Mouse (Mus musculus) c-Kit-positive CD71-positive TER-119-positive erythroid progenitor cells, embryonic 14.5 days (primary cell): ENCODE data around the gene Phldb2.

Source experiments
- DNase-seq: peaks from one replicate; pipeline ENCODE4 v3.0.0-alpha.2; 2013; ENCODE audit warnings: low spot score

The Phldb2 gene

DNA sequence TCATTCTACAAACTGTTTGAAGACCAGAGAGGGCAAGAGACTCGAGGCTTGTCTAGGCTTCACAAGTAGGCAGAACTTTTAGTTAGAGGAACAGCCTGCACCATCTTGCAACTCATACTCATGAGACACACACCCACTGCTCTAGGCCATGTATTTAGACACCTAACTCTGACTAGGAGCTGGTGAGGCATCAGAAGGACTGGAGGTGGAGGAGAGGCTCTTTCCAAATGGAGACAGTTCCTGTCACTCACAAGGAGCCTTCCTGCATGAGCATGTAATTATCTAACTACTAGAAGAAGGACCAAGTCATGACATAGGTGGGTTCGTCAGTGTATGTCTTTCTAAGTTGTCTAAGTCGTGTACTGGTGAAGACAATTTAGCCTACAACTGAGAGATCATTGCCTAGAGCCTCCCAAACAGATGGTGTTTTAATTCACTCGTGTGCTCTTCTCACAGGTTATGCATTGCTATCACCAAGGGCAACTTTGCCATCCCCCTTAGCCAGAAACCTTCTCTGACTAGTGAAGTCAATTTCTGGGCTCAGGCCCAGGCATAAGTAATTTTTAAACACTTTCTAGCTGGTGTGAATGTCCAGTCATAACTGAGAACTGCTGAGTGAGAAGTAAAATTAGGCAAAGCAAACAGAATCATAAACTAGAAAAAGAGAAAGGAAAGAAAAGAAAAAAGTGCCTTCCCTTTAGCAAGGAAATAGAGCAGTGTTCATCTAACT, 62.8 kb downstream of the Phldb2 start:
- DNase-seq = no peak

DNA sequence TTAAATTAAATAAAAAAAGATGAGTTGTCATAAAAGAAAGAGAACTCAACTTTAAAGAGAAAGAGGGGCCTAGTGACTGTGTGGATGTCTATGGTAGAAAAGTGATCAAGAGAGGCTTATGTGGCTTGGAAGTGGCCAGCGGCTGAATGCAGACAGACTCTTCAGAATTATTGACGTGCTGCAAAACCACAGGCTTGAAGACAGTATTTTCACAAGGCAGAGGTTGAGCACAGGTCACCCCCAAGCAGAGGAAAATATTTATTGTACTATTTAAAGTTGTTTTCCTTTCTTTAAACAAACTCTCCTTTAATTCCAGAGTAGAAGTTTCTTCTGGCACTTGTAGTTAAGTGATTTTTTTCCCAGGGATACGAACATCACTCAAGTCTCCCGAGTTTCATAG, 63.8 kb downstream of the Phldb2 start:
- DNase-seq = no peak

DNA sequence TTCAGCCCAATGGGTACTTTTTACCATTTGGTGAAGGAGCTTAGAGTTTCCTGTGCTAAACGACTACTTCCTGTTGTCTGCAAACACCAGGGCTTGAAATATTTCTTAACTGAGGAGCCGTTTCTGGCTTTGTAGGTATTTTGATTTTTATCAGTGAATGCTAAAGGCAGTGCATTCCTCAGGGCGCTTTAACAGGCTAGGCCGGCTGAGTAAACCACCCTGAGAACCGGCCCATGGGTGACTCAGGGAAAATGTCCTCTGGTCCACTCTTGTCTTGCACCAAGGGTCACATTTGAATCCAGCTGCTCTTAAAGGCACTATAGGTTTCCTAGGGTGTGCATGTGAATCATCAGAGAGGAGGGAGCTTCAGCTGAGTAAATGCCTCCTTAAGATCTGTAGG, 66.8 kb downstream of the Phldb2 start:
- DNase-seq = no peak

DNA sequence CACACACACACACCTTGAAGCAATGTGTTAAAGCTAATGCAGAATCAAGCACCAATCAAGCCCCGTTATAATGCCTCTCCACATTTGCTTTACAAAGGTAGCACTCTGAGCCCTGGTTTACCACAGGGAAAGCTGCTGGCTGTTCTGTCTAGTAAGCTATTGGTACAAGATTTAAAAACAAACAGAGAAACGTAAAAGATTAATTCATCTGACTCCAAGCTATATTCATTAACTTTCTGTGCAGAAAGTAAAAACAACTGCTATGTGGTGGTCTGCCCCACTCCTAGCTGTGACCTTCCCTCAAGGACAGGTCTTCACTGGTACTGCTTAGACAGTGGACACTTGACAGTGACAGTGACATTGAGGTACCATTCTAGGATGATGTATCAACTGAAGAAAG, 69.2 kb downstream of the Phldb2 start:
- no peak for DNase-seq

DNA sequence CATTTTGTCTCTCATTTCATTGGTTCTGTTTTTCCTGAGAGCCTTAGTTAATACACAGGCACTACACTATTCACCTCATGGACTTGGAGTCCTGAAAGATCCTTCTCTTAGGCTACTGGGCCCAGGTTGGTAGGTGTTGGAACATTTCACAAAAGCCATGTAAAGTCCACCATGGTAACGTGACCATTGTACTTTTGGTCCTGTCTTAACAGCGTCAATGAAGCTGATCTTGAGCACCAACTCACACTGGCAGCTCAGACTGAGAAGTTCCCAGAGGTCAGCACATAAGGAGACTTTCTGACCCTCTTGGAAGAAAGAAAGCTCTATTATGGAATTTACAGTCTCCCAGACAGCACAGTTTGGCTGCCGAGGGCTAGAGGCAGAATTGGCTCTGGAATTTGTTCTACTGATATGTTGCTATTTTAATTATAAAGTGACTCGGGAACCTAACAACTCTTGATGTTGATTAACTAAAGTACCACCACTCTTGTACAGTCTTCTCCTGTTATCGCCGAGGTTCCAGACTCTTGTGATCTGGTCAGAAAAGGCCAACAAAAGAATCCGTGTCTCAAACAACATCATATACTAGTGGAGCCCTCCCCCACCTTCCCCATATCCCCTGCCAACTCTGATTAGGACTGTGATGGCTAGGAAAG, 72.1 kb downstream of the Phldb2 start:
- DNase-seq = no peak

DNA sequence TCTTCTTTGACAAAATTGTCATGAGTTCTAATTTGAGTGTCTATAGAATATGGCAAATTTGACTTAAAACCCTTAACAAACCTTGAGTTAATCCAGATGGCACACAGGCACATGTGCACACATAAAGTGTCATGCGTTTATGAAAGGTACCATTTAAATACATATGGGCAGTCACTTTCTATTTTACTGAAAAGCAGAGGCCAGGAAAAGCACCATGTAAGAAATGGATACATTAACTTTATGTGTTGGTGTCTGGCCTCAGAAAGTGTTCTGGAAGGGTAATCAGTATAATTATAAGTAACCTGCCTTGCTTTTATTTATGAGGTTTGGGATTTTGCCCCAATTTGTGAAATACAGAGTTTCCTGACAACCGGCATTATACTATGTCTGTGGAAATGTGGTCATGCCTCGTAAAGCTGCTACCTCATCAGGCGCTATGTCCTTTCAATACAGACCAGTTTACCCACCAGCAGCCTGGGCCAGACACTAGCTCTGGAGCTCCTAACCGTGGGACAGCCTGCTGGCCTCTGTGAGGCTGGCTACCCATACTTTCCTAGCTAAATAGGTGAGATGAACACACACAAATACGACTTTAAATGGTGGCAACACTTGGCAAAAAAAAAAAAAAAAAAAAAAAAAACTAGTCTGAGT, 73.2 kb downstream of the Phldb2 start:
- no peak for DNase-seq

DNA sequence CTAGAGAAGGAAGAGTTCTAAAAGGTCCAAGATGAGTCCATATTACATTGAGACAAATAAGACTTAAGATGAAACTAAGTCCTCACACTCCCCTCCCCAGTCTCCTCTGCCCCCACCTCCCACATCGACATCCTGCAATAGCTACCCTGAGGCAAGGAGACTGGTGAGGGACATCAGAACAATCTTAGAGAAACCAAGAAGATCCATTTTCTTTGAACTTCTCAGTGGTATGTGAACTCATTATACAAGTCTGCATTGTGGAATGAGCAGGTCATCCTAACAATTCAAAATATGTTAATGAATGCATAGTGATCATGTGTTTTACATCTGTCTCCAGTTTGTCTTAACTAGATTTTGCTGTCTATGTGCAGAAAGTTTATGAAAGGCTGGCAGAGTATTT, 75.7 kb downstream of the Phldb2 start:
- no peak for DNase-seq

DNA sequence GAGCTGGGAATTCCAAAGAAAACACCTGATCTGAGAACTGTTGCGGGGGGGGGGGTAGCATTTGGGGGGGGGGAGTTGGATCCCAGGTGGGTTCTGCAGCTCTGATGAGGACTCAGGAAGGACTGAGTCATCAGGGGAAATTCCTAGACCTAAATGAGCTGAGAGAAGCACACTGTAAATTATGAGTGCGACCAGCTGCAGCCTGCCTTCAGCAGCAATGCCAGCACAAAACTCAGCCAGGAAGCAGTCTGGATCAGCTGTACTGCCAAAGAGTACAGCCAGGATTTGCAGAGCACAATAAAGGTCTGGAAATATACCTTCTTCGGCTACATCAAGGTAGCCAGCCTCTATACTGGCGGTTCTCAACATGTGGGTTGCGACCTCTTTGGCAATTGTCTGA, 76.2 kb downstream of the Phldb2 start:
- no peak for DNase-seq

DNA sequence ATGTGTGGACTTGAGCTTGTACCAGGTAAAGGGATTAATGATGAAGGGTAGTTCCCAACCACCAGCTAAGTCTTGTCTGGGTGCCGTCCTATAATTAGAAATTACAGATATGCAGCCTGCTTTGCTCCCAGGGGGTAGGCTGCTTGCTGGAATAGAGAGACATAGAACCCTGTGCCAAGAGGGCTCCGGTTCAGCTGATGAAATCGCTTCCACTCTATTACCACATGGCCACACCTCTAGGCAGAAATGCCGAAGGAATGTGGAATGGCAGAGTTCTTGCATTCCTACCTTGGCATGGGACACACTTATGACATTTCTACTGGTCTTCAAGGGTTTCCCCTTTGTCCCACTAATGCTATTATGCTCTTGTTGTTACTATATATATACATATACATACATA, 80.0 kb downstream of the Phldb2 start:
- DNase-seq = no peak

DNA sequence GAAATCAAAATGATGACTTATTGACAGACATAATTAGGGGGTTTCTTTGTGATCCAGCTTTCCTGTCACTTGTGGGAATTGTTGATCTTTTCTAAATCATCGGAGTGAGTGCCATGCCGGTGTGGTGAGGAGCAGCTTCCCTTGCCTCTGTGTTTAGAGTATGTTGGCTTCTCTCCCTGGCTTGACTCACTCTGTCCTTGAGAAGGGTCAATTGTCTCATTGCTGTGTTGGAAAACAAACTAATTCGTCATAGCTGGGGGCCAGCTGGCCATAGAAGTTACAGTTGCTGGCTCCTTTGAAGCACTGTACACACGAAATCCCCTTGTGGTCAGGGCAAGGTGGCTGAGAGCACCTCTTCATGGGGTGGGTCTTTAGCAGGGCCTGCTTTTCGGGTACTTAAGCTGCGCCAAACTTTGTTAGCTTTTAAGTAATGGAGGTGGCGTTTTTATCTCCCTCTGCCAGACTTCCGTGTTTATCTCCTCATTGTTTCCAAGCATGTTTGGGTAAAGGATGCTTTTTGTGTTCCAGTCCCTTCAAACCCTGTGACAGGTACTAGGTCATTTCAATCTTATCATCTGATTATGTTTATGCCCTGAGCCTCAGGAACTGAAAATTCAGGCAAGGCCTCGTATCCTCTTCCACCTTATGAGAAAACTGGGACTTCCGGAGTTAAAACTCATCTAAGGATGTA, 82.0 kb downstream of the Phldb2 start:
- no peak for DNase-seq

DNA sequence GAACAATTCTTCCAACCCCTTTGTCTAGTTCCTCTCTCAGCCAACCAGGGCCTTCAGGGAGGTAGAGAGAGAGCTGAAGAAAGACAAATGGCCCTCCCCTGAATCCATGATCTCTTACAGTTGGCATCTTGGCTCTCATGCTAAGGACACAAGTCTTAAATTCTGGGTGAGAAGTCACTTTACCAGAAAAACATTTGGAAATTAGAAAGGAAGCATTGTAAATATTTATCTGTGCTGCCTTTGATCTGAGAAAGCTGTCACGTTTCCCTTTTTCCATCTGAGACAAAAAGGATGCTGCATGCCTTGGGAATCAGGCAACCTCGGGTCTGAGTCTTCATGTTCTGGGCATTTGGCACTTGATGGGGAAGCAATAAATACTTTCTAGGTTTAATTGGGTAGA, 82.7 kb downstream of the Phldb2 start:
- no peak for DNase-seq

DNA sequence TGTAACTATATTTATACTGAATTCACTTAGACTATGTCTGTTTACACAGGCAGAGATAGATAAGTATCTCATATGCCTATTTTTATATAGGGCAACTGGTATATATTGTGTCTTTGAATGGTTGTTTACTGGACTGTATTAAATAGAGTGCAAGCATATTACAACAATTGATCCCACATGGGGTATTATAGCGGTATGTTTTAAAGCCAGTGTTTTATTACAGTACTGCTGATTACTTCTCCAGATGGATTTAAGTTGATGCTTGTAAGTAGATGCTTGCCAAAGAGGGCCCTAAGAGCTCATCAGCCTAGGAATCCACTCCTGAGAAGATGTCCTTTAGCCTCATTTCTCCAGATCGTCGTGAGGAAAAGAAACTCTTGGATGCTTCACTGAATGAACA, 84.4 kb downstream of the Phldb2 start:
- DNase-seq = no peak

DNA sequence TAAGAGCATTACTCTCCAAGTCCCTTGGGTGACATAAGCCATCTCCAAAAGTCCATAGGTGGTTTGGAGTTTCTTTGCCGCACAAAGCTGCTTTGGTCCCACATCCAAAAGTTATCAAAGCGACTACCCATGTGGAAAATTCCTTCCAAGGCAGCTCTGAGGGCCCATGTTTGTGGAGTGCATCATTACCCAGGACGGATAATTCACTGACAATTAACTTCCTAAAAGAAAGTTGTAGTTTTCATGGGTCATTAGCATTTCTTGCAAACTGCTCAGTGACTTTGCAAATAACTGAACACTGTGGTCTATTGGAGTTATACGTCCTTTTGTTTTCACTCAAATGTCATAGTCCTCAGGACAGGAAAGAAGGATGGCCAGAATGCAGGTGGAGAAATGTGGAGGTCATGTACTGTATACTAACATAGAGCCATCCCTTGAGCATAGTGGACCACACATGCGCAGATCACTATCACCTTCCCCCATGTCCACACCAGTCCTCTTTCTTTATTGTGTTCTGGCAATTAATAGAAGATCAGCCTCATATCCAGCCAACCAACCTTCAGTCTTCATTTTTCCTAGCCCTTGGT, 96.0 kb downstream of the Phldb2 start:
- no peak for DNase-seq

DNA sequence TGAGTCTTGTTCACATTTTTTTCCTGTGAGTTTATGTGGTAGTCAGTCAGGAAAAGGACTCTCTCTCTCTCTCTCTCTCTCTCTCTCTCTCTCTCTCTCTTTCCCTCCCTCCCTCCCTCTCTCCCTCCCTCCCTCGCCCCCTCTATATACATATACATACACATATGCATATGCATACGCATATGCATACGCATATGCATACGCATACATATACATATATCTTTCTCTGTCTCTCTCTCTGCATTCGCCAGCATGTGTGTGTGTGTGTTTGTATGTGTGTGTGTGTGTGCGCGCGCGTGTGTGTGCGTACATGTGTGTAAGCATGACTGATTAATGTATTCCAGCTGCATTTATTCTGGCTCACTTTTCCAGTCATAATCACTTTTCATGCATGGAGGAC, 98.9 kb downstream of the Phldb2 start:
- DNase-seq = no peak

DNA sequence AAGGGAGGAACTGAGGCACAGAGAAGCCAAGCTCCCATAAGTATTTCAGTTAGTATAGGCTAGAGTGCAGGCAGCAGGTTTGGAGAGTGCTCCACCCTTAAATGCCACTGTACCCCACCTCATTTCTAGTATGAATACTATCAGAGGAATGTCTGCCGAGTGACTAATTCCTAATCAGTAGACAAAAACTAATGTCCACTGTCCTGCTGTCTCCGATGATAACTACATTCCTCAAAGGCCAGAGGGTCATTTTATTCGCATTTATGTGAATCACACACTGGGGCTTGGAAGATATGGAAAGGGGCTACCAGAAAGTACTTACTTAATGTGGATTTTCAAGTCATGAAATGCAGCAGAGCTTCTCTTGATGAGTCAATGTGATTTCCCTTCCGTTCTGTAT, 104.4 kb downstream of the Phldb2 start:
- DNase-seq = no peak

DNA sequence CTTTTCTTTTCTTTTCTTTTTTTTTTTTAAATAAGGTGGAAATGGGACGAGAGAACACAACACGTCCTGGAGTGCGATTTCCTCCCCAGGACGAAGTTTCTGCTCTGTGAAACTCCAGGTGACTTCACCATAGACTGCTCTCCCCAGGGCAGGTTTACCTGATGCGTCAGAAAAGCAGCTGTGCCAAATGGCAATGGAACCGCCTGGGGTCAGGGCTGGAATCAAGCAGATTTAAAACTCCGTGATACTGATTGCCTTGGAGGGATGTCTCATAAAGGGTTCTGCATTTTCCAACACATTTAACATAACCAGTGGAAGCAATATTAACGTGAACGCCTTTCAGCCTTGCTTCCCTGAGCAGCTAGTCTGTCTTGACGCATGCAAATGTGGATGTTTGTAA, 108.5 kb downstream of the Phldb2 start:
- DNase-seq = no peak

DNA sequence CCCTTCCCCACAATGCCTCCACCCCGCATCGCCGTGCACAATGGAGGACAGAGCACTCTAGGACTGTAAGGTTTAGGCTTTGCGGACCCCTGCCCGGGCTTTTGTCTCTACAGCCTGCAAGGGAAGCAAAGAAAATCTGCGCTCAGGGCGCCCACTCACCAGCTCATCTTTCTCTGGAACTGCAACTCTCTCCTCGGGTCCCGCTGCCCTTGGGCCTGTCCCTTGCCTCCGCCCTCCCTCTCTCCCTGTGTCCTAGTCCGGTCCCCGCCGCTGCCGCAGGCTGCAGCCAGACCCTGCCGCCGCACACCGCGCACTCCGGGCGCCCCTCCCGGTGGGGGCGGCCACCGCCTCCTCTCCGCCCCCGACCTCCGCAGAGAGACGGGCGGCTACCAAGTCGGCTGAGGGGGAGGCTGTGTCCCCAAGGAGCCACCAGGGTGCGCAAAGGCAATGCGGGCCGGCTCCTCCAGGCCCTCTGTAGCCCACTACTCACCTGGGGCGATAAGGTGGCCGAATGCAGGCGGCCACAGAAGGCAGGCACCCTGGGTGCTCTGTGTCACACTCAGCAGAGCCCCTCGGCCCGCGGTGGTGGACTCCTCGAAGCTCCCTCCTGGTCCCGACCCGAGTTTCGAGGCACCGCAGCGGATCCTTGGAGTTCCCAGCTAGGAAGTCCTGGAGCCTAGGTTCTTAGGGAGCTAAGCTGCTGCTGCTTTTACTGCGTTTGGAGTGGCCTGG, 109.2 kb downstream of the Phldb2 start:
- DNase-seq = no peak

DNA sequence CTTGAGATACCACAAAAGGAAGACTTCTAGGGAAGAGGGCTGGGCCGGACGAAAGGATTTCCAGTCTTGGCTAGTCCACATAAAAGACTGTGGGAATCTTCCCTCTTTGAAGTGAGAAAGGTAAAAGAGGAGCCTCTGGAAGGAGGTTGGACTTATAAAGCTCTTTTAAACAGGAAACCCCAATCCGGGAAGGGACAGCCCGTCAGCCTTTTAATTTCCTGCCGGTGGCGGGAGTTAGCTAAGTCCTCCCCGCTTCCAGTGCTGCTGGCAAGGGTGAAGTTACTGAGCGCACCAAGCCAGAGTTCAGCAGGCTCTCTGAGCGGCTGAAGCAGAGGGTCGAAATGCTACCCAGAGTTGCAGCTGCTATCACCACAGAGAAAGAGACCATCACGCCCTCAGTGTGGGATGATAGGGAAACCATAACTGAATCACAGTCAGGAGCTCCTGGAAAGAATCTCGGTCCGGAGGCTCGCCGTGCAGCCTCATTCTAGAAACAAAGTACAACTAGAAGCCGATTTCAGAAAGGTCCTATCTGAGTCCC, 110.0 kb downstream of the Phldb2 start:
- no peak for DNase-seq

DNA sequence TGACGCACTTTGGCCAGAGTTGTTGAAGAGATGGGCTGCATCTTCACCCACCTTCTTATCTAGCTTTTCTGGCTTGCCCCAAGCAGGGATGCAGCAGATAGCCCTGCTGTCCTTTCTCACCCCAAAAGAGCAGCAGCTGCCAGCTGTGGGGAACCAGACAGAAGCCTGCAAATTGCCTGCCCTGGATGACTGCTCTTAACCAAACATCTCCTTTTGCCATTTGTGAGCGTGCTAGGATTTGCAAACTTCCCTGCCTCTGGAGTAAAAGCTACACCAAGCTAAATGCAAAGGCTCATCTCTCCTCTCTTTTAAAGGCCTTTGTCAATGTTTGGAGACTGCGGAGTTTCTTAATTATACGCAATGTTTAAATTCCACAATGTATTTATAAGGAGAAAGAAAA, 111.0 kb downstream of the Phldb2 start:
- DNase-seq = no peak

DNA sequence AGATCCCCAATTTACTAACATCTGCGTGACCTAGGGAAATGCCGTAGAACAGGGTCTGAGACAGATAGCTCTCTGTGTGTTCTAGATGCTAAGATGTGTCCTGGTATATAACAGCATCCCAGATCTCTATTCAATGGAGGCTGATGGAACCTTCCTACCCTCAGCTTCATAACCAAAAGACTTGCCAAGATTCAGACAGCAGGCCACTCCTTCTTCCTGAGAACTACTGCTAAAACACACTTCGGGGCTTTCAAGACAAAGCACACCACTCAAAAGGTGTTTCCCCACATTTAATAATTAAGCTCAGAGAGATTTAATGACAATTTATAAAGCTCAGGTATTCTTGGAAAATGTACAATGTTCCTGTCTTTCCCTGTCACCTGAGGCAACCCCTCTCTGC, 111.6 kb downstream of the Phldb2 start:
- DNase-seq = no peak

DNA sequence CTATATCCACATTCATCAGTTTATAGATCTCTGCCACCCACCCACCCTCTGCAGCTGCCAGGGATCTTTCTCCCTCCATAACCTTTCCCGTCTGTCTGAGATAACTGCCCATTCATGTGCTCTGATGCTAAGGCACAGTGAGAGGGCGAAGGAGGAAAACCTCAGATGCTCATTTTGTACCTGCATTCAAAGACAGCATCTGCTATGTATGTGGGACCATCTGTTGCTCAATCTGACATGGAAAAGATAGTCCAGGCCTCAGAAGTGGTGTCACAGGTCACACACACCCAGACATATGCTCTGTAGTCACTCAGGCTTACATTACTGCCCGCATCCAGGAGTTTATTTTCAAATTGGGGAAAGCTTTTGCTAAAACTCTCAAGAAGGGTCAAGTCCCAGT, 112.4 kb downstream of the Phldb2 start:
- DNase-seq = no peak
